Mouse (Mus musculus): Measurements from ENCODE around the gene Gm9821.
A peak's percentile ranks its signal among the peaks of the same experiment; 100 is the strongest.

The Gm9821 gene

DNA sequence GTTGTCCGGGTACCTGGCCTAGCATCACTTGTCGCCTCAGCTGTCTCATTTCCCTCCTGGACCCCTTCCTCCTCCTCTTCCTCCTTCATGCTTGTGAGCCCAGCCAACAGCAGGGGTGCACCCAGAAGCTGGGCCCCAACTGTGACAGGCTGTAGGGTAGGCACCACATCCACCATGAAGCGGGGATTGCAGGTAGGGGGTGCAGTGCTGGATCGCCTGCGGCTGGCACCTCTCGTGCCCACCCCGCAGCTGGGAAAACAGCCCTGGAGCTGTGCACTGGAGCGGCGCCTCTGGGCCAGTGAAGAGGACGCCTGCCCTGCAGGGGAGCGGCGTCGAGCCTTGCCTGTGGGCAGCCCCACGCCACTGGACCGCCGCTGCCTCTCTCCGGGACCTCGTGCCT, at the start of gene Gm9821:
Gene Gm9821 (plus strand): TSS at position 221 of the 400 bp plus-strand sequence.
- DNase-seq: no peak

GRCm38 (mm10) chr2:91897968-91898367, 47.5 kb upstream of the Gm9821 start:
- no peak for DNase-seq

GRCm38 (mm10) chr2:91899141-91899540, 46.4 kb upstream of the Gm9821 start:
- no peak for DNase-seq

GRCm38 (mm10) chr2:91900431-91900830, 45.1 kb upstream of the Gm9821 start:
- DNase-seq: no peak

- no peak for DNase-seq
Observed at GRCm38 (mm10) chr2:91902336-91902735, 43.2 kb upstream of the Gm9821 start.

GRCm38 (mm10) chr2:91903171-91903925, 42.2 kb upstream of the Gm9821 start:
- no peak for DNase-seq

- no peak for DNase-seq
Observed at GRCm38 (mm10) chr2:91904618-91905307, 40.7 kb upstream of the Gm9821 start.

GRCm38 (mm10) chr2:91906141-91906540, 39.4 kb upstream of the Gm9821 start:
- DNase-seq: no peak

DNA sequence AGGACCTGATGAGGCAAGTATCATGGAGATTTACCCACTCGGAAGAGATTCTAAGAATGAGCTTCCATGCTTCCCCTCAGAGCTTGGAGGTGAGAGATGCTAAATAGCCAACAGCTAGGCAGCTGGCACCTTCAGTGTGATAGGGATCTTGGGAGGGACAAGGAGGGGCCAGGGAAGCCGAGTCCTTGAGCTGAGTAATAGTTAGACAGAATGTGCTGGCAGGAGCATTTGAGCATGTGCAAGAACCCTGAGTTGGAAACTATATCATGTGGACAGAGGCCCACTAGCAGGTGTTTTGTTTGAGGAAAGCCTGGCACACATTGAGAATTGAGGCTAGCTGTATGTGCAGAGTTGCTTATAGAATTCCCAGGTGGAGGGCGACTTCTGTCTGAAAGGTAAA, 32.9 kb upstream of the Gm9821 start:
- no peak for DNase-seq

DNA sequence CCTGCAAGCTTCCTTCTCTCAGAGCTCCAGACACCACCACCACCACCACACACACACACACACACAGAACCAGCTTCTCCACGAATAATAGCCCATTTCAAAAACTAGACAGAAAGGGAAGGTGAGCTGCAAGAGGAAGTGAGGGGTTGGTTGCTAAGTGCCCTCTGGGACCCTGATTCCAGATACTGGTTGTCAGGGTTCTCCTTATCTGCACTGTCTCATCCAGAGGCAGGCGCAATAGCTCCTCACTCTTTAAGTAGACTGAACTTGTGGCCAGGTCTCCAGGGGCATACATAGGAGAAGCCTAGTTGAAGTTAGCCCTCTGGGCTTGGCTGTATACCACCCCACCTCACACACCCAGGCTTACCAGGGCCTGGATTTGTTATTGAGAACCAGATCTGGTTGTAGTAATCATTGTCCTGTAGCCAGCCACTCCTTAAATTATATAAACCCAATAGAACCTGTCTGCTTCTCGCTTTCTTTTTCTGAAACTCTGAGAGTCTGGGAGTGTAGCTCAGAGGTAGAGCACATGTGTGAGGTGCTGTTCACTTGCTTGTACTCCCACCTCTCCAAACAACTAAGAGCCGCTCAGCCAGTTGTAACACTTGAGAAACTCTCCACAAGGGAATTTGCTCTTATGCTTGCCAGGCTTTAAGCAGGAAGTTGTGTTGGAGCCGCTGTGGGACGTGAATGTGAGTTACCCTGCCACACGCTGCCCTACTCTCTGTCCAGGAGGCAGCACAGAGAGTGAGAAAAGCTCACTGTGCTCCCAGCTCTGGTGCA, 32.0 kb upstream of the Gm9821 start:
- no peak for DNase-seq

- DNase-seq: no peak
Observed at GRCm38 (mm10) chr2:91916346-91916977, 29.0 kb upstream of the Gm9821 start.

GRCm38 (mm10) chr2:91917096-91917495, 28.4 kb upstream of the Gm9821 start:
- DNase-seq: no peak

- DNase-seq: no peak
Observed at GRCm38 (mm10) chr2:91920130-91920529, 25.4 kb upstream of the Gm9821 start.

DNA sequence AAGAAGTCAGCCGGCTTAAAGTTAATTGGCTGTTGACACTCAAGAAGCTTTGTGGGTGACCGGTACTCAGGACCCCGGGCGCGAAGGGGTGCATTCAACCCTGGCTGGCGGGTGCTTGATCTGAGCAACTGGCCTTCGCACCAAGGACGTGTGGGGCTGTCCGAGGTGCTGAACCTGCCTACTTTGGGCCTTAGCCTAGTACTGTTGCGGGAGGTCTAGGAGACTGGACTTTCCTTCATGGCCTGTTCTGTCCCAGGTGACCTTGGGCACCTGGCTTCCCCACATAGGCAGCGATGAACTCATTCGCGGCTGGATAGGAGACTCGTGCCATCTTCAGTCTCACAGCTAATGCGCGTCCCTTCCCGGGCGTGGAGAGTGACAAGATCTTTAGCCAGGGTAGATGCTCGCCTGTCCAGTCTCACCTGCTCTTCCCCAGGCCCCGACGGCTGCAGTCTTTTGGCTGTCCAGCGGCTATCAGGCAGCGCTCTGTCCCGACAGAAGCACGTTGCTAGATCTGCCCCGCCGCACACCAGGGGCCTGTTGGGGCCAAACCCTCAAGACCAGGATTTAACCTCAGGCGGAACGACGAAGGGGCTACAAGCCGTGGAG, 24.2 kb upstream of the Gm9821 start:
- DNase-seq: peak; percentile 54

- peak; percentile 76 for DNase-seq
Observed at GRCm38 (mm10) chr2:91921790-91922570, 23.5 kb upstream of the Gm9821 start.

DNA sequence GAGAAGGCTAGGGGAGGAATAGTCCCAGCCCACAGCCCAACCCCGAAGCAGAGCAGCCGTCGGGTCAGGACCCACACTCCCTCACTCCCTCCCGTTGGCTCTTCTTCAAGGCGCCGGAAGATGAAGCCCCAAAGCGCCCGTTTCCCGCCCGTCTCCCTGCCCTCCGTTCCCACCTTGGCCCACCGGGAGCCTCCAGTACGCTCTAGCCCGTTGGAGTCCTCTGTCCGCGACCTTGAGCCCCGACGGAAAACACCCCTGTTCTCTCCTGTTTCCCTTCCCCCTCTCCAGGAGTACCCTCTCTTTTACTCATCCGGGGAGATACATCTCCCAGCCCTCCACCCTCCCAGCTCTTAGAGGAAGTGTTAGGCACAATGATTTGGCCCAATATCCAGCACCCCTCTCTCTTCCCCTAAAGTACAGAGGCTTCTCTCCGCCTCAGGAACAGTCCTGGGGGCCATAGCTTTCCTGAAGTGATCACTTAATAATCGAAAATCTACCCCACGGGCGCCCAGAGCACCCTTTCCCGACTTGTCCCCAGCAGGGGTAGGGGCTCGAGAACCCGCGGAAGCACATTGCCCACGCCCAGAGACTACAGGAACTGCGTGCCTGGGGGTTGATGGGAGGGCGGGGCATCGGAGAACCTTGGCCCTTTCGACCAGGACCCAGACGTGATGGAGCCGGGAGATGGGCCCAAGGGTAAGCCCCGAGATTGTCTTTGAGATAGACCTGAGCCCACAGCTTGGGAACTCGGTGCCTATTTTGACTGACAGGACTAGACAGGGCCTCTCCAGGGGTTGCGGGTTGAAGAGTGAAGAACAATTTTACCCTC, 22.7 kb upstream of the Gm9821 start:
- no peak for DNase-seq

- DNase-seq: peak; percentile 73
Observed at GRCm38 (mm10) chr2:91923415-91924337, 21.8 kb upstream of the Gm9821 start.

DNA sequence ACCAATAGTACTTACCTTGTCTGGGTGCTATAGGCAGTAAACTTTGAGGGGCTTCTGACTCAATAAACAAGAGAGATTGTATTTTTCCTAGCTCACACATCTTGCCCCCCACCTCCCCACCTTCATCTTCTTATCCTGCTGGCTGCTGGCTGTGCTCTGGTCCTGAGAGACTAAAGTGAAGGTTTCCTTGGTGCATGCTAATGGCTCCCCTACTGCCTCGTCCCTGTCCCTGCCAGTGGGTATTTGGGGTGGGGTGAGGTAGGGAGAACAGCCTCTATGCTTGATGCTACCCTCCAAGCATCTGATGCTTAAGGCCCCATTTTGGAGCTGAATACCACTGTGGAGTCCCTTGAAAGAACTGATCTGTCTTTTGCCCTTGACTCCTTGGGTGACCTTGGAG, 20.8 kb upstream of the Gm9821 start:
- no peak for DNase-seq

DNA sequence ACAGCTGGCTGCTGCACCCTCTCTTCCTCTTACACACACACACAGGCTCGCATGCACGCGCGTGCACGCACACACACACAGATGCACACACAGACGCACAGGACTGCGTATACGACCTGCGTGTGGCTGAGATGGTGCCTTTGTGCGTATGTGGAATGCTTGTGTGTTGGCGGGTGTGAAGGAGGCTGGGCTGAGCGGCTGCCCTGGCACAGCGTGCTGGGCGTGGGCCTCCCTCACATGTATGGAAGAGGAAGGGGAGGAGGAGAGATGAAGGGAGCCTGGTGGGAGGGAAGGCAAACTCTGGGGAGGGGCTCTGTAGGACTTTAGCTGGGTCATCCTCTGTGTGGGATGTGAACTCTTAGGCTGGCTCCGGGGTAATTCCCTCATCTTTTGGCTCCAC, 20.1 kb upstream of the Gm9821 start:
- no peak for DNase-seq

DNA sequence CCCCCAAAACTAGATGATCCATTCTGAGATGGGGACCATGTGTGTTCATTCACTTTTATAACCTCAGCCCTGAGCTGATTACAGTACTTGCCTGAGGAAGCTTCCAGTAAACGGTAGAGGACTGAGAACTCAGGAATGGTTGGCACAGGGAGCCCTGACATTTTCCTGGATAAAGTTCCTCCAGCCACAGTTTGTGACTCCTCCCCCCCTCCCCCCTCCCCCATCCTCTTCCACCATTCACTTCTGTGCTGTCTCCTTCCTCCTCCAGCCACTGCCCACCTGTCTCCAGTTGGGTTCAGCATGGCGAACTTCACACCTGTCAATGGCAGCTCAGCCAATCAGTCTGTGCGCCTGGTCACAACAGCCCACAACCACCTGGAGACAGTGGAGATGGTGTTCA, 18.6 kb upstream of the Gm9821 start, which contains the start of gene Chrm4:
Gene Chrm4 (plus strand): TSS at position 301 of the 400 bp plus-strand sequence.
- DNase-seq: no peak
